Mouse (Mus musculus) ES-E14 (cell line): ENCODE measurements around the gene Galnt2. TPM values are rescaled to one million over a fixed set of nuclear protein-coding genes. Genes with fewer than 3 reads are reported as not detected.
A peak's percentile ranks its signal among the peaks of the same experiment; 100 is the strongest.

ENCODE experiments used
- DNase-seq: peaks from one replicate; pipeline ENCODE4 v3.0.0-alpha.2; 2013; ENCODE audit warnings: low read depth, low spot score
- H3K27ac ChIP-seq: 2 replicates; pipeline ENCODE4 v1.5.1; 2012; ENCODE audit warnings: low read depth, mild to moderate bottlenecking, low read length, moderate library complexity, mixed read lengths; ENCODE audit not compliant: poor library complexity, insufficient read depth, severe bottlenecking
- H3K36me3 ChIP-seq: 2 replicates; pipeline ENCODE4 v1.6.1; 2012; ENCODE audit warnings: mild to moderate bottlenecking, low read length, moderate library complexity, mixed read lengths; ENCODE audit not compliant: control insufficient read depth, poor library complexity, insufficient read depth, severe bottlenecking
- H3K4me1 ChIP-seq, 2 experiments: fragments of 150-350 bp in 1 of 2; sonication (generic) in 1 of 2; 2 replicates each; pipeline ENCODE4 v1.6.1; 2012; ENCODE audit warnings: low read length in 2 of 2, mild to moderate bottlenecking in 1 of 2, mixed read lengths in 1 of 2; ENCODE audit not compliant: control insufficient read depth in 2 of 2, insufficient read depth in 2 of 2, poor library complexity in 1 of 2
- H3K4me3 ChIP-seq, 2 experiments: fragments of 150-350 bp in 1 of 2; sonication (generic) in 1 of 2; 2 replicates each; pipeline ENCODE4 v1.5.1; 2012; ENCODE audit warnings: low read length in 2 of 2, low read depth in 1 of 2, mild to moderate bottlenecking in 1 of 2, mixed read lengths in 1 of 2; ENCODE audit not compliant: insufficient read depth in 1 of 2, poor library complexity in 1 of 2, severe bottlenecking in 1 of 2
- H3K9ac ChIP-seq: 2 replicates; pipeline ENCODE4 v1.6.1; 2012; ENCODE audit warnings: low read depth, mild to moderate bottlenecking, low read length, mixed read lengths; ENCODE audit not compliant: poor library complexity, insufficient read depth, severe bottlenecking
- H3K9me3 ChIP-seq: fragments of 150-350 bp; sonication (generic); 2 replicates; pipeline ENCODE4 v1.6.1; 2012; ENCODE audit warnings: low read depth, mild to moderate bottlenecking, low read length; ENCODE audit not compliant: control insufficient read depth, insufficient read depth
- CHD2 ChIP-seq: IDR thresholded peaks from 2 replicates; pipeline ENCODE4 v1.6.1; 2014; ENCODE audit warnings: mild to moderate bottlenecking, low read depth, low read length, inconsistent platforms
- HCFC1 ChIP-seq: IDR thresholded peaks from 2 replicates; pipeline ENCODE4 v1.6.1; 2012; ENCODE audit warnings: low read length, inconsistent platforms, borderline replicate concordance; ENCODE audit not compliant: insufficient read depth
- MAFK ChIP-seq: IDR thresholded peaks from 2 replicates; pipeline ENCODE4 v1.6.1; 2014; ENCODE audit warnings: mild to moderate bottlenecking, low read depth, low read length, inconsistent platforms; ENCODE audit not compliant: insufficient read depth
- ZC3H11A ChIP-seq: IDR thresholded peaks from 2 replicates; pipeline ENCODE4 v1.6.1; 2012; ENCODE audit warnings: low read depth, mild to moderate bottlenecking, inconsistent platforms, low read length, borderline replicate concordance
- ZNF384 ChIP-seq: IDR thresholded peaks from 2 replicates; pipeline ENCODE4 v1.6.1; 2012; ENCODE audit warnings: low read depth, low read length, inconsistent platforms
- in situ Hi-C, 2 experiments: fragments of 600-800 bp; cut with MboI; formaldehyde crosslinking; loops; one replicate each; pipeline ENCODE4 v1.15.1; 2025; ENCODE audit warnings: low sequenced_read_pairs in 2 of 2, inconsistent platforms in 1 of 2; ENCODE audit not compliant: unreplicated experiment in 2 of 2
- total RNA-seq: library from RNA; depleted of rRNA; stranded (reverse); fragments of 300-350 nt; gene quantifications from 2 replicates; pipeline ENCODE4 v1.2.3, GENCODE M21; 2012; rRNA removed

The Galnt2 gene
- total RNA-seq, 1 experiment, result 45.6 TPM

DNA sequence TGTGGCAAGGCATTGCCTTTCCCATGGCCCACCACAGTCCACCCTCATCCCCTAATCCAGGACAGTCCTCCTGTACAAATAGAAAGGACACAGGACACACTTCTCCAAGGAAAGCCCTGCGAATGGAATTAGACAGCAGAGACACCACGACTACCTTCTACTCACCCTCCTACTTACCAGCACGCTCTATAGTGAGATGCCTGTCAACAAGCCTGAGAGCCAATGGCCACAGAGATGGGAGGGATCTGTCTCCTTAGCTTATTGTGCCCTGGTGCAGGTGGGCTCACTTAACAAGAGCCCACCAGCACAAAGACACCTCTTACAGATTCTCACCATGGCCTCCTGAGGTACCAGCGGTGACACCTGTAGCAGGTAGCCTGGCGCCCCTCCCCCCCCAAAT is 161.8 kb downstream of the Galnt2 start:
- TF ChIP-seq ZNF384 (no peak), ZC3H11A (no peak), HCFC1 (no peak), MAFK (no peak), CHD2 (no peak)
- Histone ChIP-seq H3K9ac (no peak overlapping the region), H3K9me3 (no peaks in the 10 kb centered on the region), H3K4me1 (no peaks in the 10 kb centered on the region), H3K4me3 (no peak overlapping the region), H3K27ac (no peak overlapping the region), H3K36me3 (no peaks in the 10 kb centered on the region)
- in situ Hi-C loops, result no loop called here
- DNase-seq, result no peak

DNA sequence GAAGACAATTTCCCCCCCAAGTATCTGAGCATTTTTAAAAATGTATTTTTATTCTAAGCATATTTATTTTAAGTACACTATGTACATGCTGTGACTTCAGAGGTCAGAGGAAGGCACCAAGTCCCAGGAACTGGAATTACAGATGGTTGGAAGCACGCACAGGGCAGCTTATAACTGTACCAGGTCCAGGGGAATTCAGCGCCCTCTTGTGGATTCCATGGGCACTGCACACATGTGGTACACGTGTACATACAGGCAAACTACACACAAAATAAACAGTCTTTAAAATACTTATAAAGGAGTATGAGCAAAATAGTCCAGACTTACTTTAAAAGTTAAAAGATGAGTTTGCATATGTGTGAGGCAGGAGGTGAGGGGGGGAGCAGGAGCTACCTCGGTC is 162.7 kb downstream of the Galnt2 start:
- Histone ChIP-seq H3K36me3 (no peaks in the 10 kb centered on the region), H3K4me1 (peaks cover 0 to under 1% of the 10 kb centered on the region in 2 experiments; a peak in 1 of 4 replicates), H3K27ac (no peak overlapping the region), H3K4me3 (no peak overlapping the region), H3K9ac (no peak overlapping the region), H3K9me3 (no peaks in the 10 kb centered on the region)
- peak; percentile 59 for DNase-seq
- no peak for TF ChIP-seq ZNF384
- TF ChIP-seq CHD2, result no peak
- TF ChIP-seq MAFK, result no peak
- no peak; the same call in 1 of the 2 replicates for TF ChIP-seq ZC3H11A
- TF ChIP-seq HCFC1, result no peak
- in situ Hi-C loops, result no loop called here

DNA sequence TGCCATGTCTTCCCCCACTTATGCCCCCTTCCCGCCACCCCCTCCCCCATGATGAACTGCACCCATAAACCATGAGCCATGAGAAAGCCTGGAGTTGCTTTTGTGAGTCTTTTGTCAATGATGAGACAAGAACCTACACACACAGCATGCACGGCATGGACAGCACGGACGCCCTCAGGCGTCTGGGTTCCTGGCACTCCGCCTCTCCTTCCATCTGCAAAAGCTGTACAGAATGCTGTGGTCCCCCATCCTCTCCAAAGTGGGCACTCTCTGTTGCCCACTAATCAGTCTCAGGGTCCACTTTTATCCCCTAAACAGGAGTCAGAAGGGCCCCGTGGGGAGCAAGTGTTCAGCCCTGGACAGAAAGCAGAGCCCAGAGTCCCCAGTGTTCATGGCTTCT is 163.8 kb downstream of the Galnt2 start:
- Histone ChIP-seq H3K9me3 (no peaks in the 10 kb centered on the region), H3K27ac (no peak overlapping the region), H3K4me3 (no peak overlapping the region), H3K36me3 (no peaks in the 10 kb centered on the region), H3K4me1 (peaks cover 0 to 3% of the 10 kb centered on the region in 2 experiments; a peak in 1 of 4 replicates), H3K9ac (no peak overlapping the region)
- no peak for DNase-seq
- in situ Hi-C loops, result no loop called here
- TF ChIP-seq HCFC1 (no peak), CHD2 (no peak), ZC3H11A (no peak), MAFK (no peak), ZNF384 (no peak)

Other genes with a start within 250 kb of the Galnt2 start
- 24.6 and 32.1 TPM in 2 replicates for gene Abcb10, start 248.3 kb upstream of the Galnt2 start, total RNA-seq
- gene Taf5l, start 210.0 kb upstream of the Galnt2 start, total RNA-seq, result 95.4 and 104 TPM in 2 replicates
- 80.0 and 81.8 TPM in 2 replicates for gene Urb2, start 209.9 kb upstream of the Galnt2 start, total RNA-seq
- gene Pgbd5, start 208.3 kb downstream of the Galnt2 start, total RNA-seq, result 2.1 and 3.5 TPM in 2 replicates